Mouse (Mus musculus) liver, adult 10 weeks (tissue): ENCODE measurements around the gene Wnt9b. TPM values are rescaled to one million over a fixed set of nuclear protein-coding genes. Genes with fewer than 3 reads are reported as not detected.

ENCODE experiments used
- polyA plus RNA-seq: library from polyadenylated mRNA; stranded (reverse); fragments of 350-450 nt; fragmentation: Illumina TruSeq; extraction: RNeasy Lipid Tissue Mini Kit (QIAGEN cat#74804); gene quantifications from one replicate; pipeline ENCODE4 v1.2.3, GENCODE M21; 2014; ENCODE audit warnings: low read depth, low replicate concordance

Wnt9b gene
- polyA plus RNA-seq, result 0.19 TPM

DNA sequence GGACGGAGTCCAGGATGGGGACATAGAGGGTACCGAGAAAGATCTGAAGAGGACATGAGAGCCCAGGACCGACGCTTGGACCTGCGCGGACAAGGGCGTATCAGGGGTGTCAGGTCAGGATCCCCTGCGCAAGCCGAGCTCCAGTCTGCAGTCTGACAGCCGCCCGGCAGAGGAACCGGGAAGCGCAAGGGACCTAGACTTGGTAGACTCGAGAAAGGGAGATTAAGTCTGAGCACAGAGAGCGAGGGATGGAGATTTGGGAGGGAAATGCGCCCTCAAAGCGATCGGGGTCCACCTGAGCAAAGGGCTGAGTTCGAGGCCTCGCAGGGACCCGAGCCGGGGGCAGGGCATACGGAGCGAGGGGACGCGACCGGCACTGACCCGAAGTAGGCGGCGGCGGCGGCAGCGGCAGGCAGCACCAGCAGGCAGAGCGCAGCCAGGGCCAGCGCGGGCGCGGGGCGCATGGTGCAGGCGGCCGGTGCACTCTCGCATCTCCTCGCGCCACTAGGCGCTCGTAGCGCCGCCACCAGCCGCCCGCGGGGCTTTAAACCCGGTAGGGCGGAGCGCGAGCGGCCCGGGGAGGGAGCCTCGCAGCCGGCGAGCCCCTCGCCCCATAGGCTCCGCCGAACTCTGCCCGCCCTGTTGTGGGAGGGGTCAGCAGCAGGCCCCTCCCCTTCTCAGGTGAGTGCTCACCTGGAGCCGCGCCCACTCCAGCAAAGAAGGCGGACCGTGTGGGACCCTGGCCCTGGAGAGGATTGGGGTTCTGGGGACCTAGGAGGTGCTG, at the start of gene Wnt9b:
Gene Wnt9b (minus strand): TSS at position 516 of the 784 bp plus-strand sequence.

DNA sequence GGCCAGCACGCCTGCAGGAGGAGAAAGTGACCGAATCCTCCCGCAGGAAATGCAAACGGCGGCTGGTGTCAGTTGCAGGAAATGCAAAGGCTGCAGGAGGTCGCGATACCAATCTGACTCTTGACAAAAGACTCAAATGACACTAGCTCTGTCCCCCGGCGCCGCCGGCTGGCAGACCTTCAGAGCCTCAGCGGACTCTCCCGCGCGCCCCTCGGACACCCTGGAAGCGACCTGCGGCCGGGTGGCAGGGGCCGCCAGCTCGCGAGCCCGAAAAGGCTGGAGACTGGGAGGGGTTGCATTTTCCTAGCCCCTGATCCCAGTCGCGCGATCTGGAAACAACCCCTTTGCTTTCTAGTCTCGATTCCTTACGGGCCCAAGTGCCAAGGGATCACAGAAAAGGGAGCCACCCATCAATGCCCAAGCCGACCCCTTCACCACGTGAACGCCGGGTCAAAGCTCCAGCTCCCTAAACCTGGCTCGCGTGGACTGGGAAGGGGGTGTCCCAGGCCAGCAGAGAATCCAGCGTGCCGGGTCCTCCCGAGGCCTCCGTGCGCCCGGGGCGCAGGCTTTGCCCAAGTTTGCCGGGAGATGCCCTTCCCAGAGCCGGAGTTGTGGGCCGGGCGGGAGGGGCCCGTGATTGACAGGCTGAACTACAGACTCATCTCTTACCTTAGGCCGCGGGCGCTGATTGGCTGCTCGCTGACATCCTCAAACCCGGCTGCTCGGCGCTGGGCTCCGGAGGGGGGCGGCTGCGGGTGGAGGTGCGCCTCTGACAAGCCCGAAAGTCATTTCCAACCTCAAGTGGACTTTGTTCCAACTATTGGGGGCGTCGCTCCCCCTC, 24.0 kb upstream of the Wnt9b start, which contains the start of gene Wnt3:
Gene Wnt3 (plus strand): TSS at position 764 of the 841 bp plus-strand sequence.

DNA sequence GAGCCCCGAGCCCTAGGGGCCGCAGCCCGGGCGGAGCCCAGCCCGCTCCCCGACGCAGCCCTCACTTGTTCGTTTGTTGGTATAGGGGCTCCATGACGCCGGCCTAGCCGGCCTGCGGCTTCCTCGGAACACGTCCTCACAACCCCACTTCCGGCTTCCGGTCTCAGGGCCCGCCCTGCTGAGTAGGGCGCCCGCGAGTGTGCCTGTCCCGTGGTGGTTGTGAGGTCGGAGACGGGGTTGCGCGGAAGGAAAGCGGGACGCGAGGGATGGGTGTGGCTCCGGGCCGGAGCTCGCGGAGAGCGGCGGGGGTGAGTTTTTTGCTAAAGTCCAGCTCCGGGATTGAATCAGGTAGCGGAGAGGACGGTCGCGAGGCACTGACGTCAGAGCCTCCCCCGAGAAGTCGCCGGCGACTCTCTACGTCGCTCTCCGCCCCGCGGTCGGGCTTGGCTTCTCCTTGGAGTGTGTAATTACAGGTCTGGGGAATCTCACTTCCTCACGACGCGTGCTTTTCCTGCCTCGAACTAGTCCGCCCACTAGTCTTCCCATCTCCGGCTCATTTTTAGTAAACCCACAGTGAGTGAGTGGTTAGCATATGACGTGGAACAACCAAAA, 52.0 kb downstream of the Wnt9b start, which contains the start of gene Gosr2:
Gene Gosr2 (minus strand): TSS at position 334 of the 612 bp plus-strand sequence.

Other genes with a start within 250 kb of the Wnt9b start
- not detected for gene Lrrc37a, start 245.2 kb downstream of the Wnt9b start, polyA plus RNA-seq
- gene Gm884, start 128.7 kb downstream of the Wnt9b start, polyA plus RNA-seq, result not detected
- not detected for gene Lyzl6, start 110.9 kb downstream of the Wnt9b start, polyA plus RNA-seq
- gene Rprml, start 100.3 kb downstream of the Wnt9b start, polyA plus RNA-seq, result not detected
- gene Gosr2, start 51.9 kb downstream of the Wnt9b start, polyA plus RNA-seq, result 32.5 TPM
- not detected for gene Wnt3, start 24.3 kb upstream of the Wnt9b start, polyA plus RNA-seq
- gene Nsf, start 204.2 kb upstream of the Wnt9b start, polyA plus RNA-seq, result 7.7 TPM
- 9.6 TPM for gene Arf2, start 216.9 kb upstream of the Wnt9b start, polyA plus RNA-seq